Mouse (Mus musculus) heart, embryonic 16.5 days (tissue): ENCODE measurements around the gene Wipi1. TPM values are rescaled to one million over a fixed set of nuclear protein-coding genes. Genes with fewer than 3 reads are reported as not detected.
"Not testable (repeated sequence)": the region's sequence is repeated elsewhere in the genome, so short reads cannot be mapped to it uniquely, and the experiment has no call there.

Experiments used
- ATAC-seq: fragments of 200-750 bp; cut with Nextera tagmentation; replicated peaks from 2 replicates; pipeline ENCODE4 v1.8.0; 2017; ENCODE audit warnings: moderate number of reproducible peaks; ENCODE audit not compliant: insufficient read depth, low FRiP score; ENCODE audit errors: extremely low read depth
- H3K27ac ChIP-seq: fragments of 300-500 bp; sonication (generic); 2 replicates; pipeline ENCODE4 v1.5.1; 2014; ENCODE audit warnings: mild to moderate bottlenecking, low read length, control low read depth, moderate library complexity
- H3K27me3 ChIP-seq: fragments of 300-500 bp; sonication (generic); 2 replicates; pipeline ENCODE4 v1.6.1; 2014; ENCODE audit warnings: low read length, mixed read lengths; ENCODE audit not compliant: control insufficient read depth, insufficient read depth
- H3K36me3 ChIP-seq: fragments of 300-500 bp; sonication (generic); 2 replicates; pipeline ENCODE4 v1.6.1; 2014; ENCODE audit not compliant: control insufficient read depth, insufficient read depth
- H3K4me1 ChIP-seq: fragments of 300-500 bp; sonication (generic); 2 replicates; pipeline ENCODE4 v1.6.1; 2014; ENCODE audit warnings: low read length, mixed read lengths; ENCODE audit not compliant: control insufficient read depth, insufficient read depth
- H3K4me2 ChIP-seq: fragments of 300-500 bp; sonication (generic); 2 replicates; pipeline ENCODE4 v1.6.1; 2014; ENCODE audit warnings: low read depth, mild to moderate bottlenecking, control low read depth, low read length
- H3K4me3 ChIP-seq: fragments of 300-500 bp; sonication (generic); 2 replicates; pipeline ENCODE4 v1.5.1; 2014; ENCODE audit warnings: mild to moderate bottlenecking, control low read depth, low read length
- H3K9ac ChIP-seq: fragments of 300-500 bp; sonication (generic); 2 replicates; pipeline ENCODE4 v1.6.1; 2014; ENCODE audit warnings: low read length, control low read depth
- H3K9me3 ChIP-seq: fragments of 300-500 bp; sonication (generic); replicated peaks from 2 replicates; pipeline ENCODE4 v1.6.1; 2016; ENCODE audit warnings: low read length; ENCODE audit not compliant: control insufficient read depth
- WGBS: fragments of 180-500 bp; shearing (Covaris S2); extraction: QIAGEN DNeasy Blood & Tissue Kit; methylation state at CpG from one replicate; pipeline ENCODE4 v1.1.7; 2014; 5-methylcytosine and 5-hydroxymethylcytosine counted together
- polyA plus RNA-seq: library from polyadenylated mRNA; unstranded; fragments of >200 nt; fragmentation: Nextera tagmentation; extraction: Ambion mirVana; gene quantifications from 2 replicates; pipeline ENCODE4 v1.2.1, GENCODE M21; 2015

Gene Wipi1
- polyA plus RNA-seq, 1 experiment from 2014 or later: 55.3 TPM

GRCm38 (mm10) chr11:109627648-109628047 lies 15.9 kb upstream of the Wipi1 start:
- WGBS: 92% methylated on average over 4 of the region's 4 CpGs
- H3K27ac ChIP-seq: peak overlapping the region; percentile 62; the same call in 1 of the 2 replicates
- no peaks in the 10 kb centered on the region for H3K27me3 ChIP-seq

GRCm38 (mm10) chr11:109623238-109623637 lies 11.5 kb upstream of the Wipi1 start:
- Histone ChIP-seq H3K27me3 (no peaks in the 10 kb centered on the region), H3K4me1 (peaks cover 26% of the 10 kb centered on the region), H3K27ac (peak overlapping the region; percentile 93), H3K9me3 (no peaks in the 10 kb centered on the region; the same call in 1 of the 2 replicates), H3K4me3 (no peak overlapping the region), H3K9ac (peak overlapping the region; percentile 41; the same call in 1 of the 2 replicates), H3K36me3 (no peaks in the 10 kb centered on the region), H3K4me2 (peak overlapping the region; percentile 67)
- no peak for ATAC-seq
- 47% methylated on average over 7 of the region's 7 CpGs for WGBS

More at GRCm38 (mm10) chr11:109627648-109628047, 15.9 kb upstream of the Wipi1 start:
- no peak overlapping the region for H3K4me2 ChIP-seq
- no peaks in the 10 kb centered on the region; the same call in 1 of the 2 replicates for H3K9me3 ChIP-seq
- H3K36me3 ChIP-seq: no peaks in the 10 kb centered on the region
- no peak overlapping the region for H3K9ac ChIP-seq
- H3K4me3 ChIP-seq: no peak overlapping the region
- H3K4me1 ChIP-seq: peaks cover 28% of the 10 kb centered on the region
- no peak for ATAC-seq

GRCm38 (mm10) chr11:109622518-109623037 lies 10.8 kb upstream of the Wipi1 start:
- H3K27ac ChIP-seq: peak overlapping the region; percentile 93
- peaks cover 22% of the 10 kb centered on the region for H3K4me1 ChIP-seq
- WGBS: 4% methylated on average over 15 of the region's 15 CpGs
- H3K4me3 ChIP-seq: peak overlapping the region; percentile 41
- H3K27me3 ChIP-seq: no peaks in the 10 kb centered on the region
- peak; percentile 89 for ATAC-seq
- peak overlapping the region; percentile 67 for H3K4me2 ChIP-seq
- peak overlapping the region; percentile 59 for H3K9ac ChIP-seq
- no peaks in the 10 kb centered on the region for H3K36me3 ChIP-seq
- no peaks in the 10 kb centered on the region; the same call in 1 of the 2 replicates for H3K9me3 ChIP-seq

GRCm38 (mm10) chr11:109621183-109621582 lies 9.4 kb upstream of the Wipi1 start:
- WGBS: 3% methylated on average over 2 of the region's 2 CpGs
- Histone ChIP-seq H3K27ac (no peak overlapping the region), H3K9ac (no peak overlapping the region), H3K4me1 (peaks cover 28% of the 10 kb centered on the region), H3K9me3 (no peaks in the 10 kb centered on the region; the same call in 1 of the 2 replicates), H3K27me3 (no peaks in the 10 kb centered on the region), H3K4me3 (no peak overlapping the region), H3K4me2 (no peak overlapping the region), H3K36me3 (no peaks in the 10 kb centered on the region)
- ATAC-seq: no peak

- no peak overlapping the region for H3K9ac ChIP-seq
- no peak overlapping the region for H3K27ac ChIP-seq
- H3K4me2 ChIP-seq: no peak overlapping the region
- H3K9me3 ChIP-seq: no peaks in the 10 kb centered on the region; the same call in 1 of the 2 replicates
- ATAC-seq: no peak
- WGBS: 78% methylated on average over 6 of the region's 6 CpGs
- peaks cover 29% of the 10 kb centered on the region for H3K4me1 ChIP-seq
- no peaks in the 10 kb centered on the region for H3K36me3 ChIP-seq
- no peak overlapping the region for H3K4me3 ChIP-seq
- H3K27me3 ChIP-seq: no peaks in the 10 kb centered on the region
These were observed 8.6 kb upstream of the Wipi1 start for GRCm38 (mm10) chr11:109620356-109620755.

- H3K27me3 ChIP-seq, H3K4me3 ChIP-seq, ATAC-seq, H3K9ac ChIP-seq, H3K9me3 ChIP-seq, H3K27ac ChIP-seq, H3K4me2 ChIP-seq, H3K36me3 ChIP-seq: not testable (repeated sequence)
- 35% methylated on average over 8 of the region's 8 CpGs for WGBS
- H3K4me1 ChIP-seq: peaks cover 26% of the 10 kb centered on the region
These were observed 7.3 kb upstream of the Wipi1 start for GRCm38 (mm10) chr11:109619055-109619454.

- Histone ChIP-seq H3K4me3 (no peak overlapping the region), H3K9ac (no peak overlapping the region), H3K36me3 (no peaks in the 10 kb centered on the region), H3K27ac (peak overlapping the region; percentile 57), H3K9me3 (no peaks in the 10 kb centered on the region; the same call in 1 of the 2 replicates), H3K27me3 (no peaks in the 10 kb centered on the region), H3K4me1 (peaks cover 17% of the 10 kb centered on the region), H3K4me2 (no peak overlapping the region)
- ATAC-seq: no peak
- WGBS: 39% methylated on average over 4 of the region's 4 CpGs
These were observed 5.0 kb upstream of the Wipi1 start for GRCm38 (mm10) chr11:109616766-109617165.

GRCm38 (mm10) chr11:109616352-109616751 lies 4.6 kb upstream of the Wipi1 start:
- H3K4me1 ChIP-seq: peaks cover 17% of the 10 kb centered on the region
- 55% methylated on average over 4 of the region's 4 CpGs for WGBS
- no peak overlapping the region for H3K9ac ChIP-seq

GRCm38 (mm10) chr11:109615286-109615685 lies 3.5 kb upstream of the Wipi1 start:
- no peaks in the 10 kb centered on the region for H3K27me3 ChIP-seq
- H3K4me1 ChIP-seq: peaks cover 16% of the 10 kb centered on the region
- 64% methylated on average over 9 of the region's 9 CpGs for WGBS
- H3K4me3 ChIP-seq: no peak overlapping the region
- H3K9me3 ChIP-seq: no peaks in the 10 kb centered on the region; the same call in 1 of the 2 replicates
- no peaks in the 10 kb centered on the region for H3K36me3 ChIP-seq
- H3K4me2 ChIP-seq: no peak overlapping the region
- no peak overlapping the region for H3K9ac ChIP-seq
- H3K27ac ChIP-seq: no peak overlapping the region
- ATAC-seq: no peak

More at GRCm38 (mm10) chr11:109616352-109616751, 4.6 kb upstream of the Wipi1 start:
- ATAC-seq: no peak
- no peaks in the 10 kb centered on the region; the same call in 1 of the 2 replicates for H3K9me3 ChIP-seq
- H3K27me3 ChIP-seq: no peaks in the 10 kb centered on the region
- H3K4me3 ChIP-seq: no peak overlapping the region
- no peak overlapping the region for H3K4me2 ChIP-seq
- H3K36me3 ChIP-seq: no peaks in the 10 kb centered on the region
- peak overlapping the region; percentile 57 for H3K27ac ChIP-seq
